Mouse (Mus musculus) thymus, adult 2 months (tissue): ENCODE measurements at regions not wholly inside any gene's neighbourhood (a gene's known extent, or its start where the extent isn't known, plus 50 kb on each side); places are given as distances from the start of the nearest gene placed in this dataset.

Source experiments
- CTCF ChIP-seq: fragments of 200-500 bp; IDR thresholded peaks from 2 replicates; pipeline ENCODE4 v1.5.1; 2012; ENCODE audit warnings: mild to moderate bottlenecking, control low read depth, low read length, moderate library complexity, borderline replicate concordance; ENCODE audit not compliant: control insufficient read depth, poor library complexity, insufficient read depth; ENCODE audit errors: extremely low read depth
- POLR2A ChIP-seq: fragments of 200-500 bp; IDR thresholded peaks from 2 replicates; pipeline ENCODE4 v1.6.1; 2012; ENCODE audit warnings: mild to moderate bottlenecking, low read length, control low read depth, moderate library complexity; ENCODE audit not compliant: control insufficient read depth, poor library complexity, insufficient read depth; ENCODE audit errors: extremely low read depth

GRCm38 (mm10) chr5:75479149-75479548 is 95.6 kb upstream of the Kit start:
- no peak for TF ChIP-seq POLR2A
- TF ChIP-seq CTCF, result no peak
